Mouse (Mus musculus) intestine, embryonic 14.5 days (tissue): Measurements from ENCODE around the gene Vav3. TPM values are rescaled to one million over a fixed set of nuclear protein-coding genes. Genes with fewer than 3 reads are reported as not detected.

ENCODE experiments used
- ATAC-seq: fragments of 200-750 bp; cut with Nextera tagmentation; replicated peaks from 2 replicates; pipeline ENCODE4 v1.8.0; 2017; ENCODE audit warnings: low read depth, moderate number of reproducible peaks, moderate TSS enrichment, moderate library complexity; ENCODE audit not compliant: low FRiP score, low TSS enrichment
- DNase-seq: peaks from one replicate; pipeline ENCODE4 v3.0.0-alpha.2; 2018; ENCODE audit warnings: low spot score
- H3K27ac ChIP-seq: fragments of 300-500 bp; sonication (generic); 2 replicates; pipeline ENCODE4 v1.5.1; 2014; ENCODE audit warnings: low read depth, mild to moderate bottlenecking, control low read depth
- H3K27me3 ChIP-seq: fragments of 300-500 bp; sonication (generic); replicated peaks from 2 replicates; pipeline ENCODE4 v1.6.1; 2014; ENCODE audit warnings: low read length, control low read depth; ENCODE audit not compliant: control insufficient read depth, insufficient read depth
- H3K36me3 ChIP-seq: fragments of 300-500 bp; sonication (generic); 2 replicates; pipeline ENCODE4 v1.6.1; 2014; ENCODE audit warnings: low read length, control low read depth; ENCODE audit not compliant: control insufficient read depth, insufficient read depth
- H3K4me1 ChIP-seq: fragments of 300-500 bp; sonication (generic); replicated peaks from 2 replicates; pipeline ENCODE4 v1.6.1; 2014; ENCODE audit warnings: low read length, control low read depth, mixed read lengths; ENCODE audit not compliant: control insufficient read depth, insufficient read depth
- H3K4me2 ChIP-seq: fragments of 300-500 bp; sonication (generic); 2 replicates; pipeline ENCODE4 v1.6.1; 2014; ENCODE audit warnings: low read length
- H3K4me3 ChIP-seq: fragments of 300-500 bp; sonication (generic); 2 replicates; pipeline ENCODE4 v1.5.1; 2014; ENCODE audit warnings: low read depth, low read length, control low read depth, mixed read lengths
- H3K9ac ChIP-seq: fragments of 300-500 bp; sonication (generic); 2 replicates; pipeline ENCODE4 v1.6.1; 2014; ENCODE audit warnings: mild to moderate bottlenecking, low read length
- H3K9me3 ChIP-seq: fragments of 300-500 bp; sonication (generic); 2 replicates; pipeline ENCODE4 v1.6.1; 2016; ENCODE audit warnings: low read length, control low read depth; ENCODE audit not compliant: control insufficient read depth
- WGBS: fragments of 180-500 bp; shearing (Covaris S2); extraction: QIAGEN DNeasy Blood & Tissue Kit; methylation state at CpG from one replicate; pipeline ENCODE4 v1.1.7; 2014; 5-methylcytosine and 5-hydroxymethylcytosine counted together
- polyA plus RNA-seq: library from polyadenylated mRNA; unstranded; fragments of >200 nt; fragmentation: Nextera tagmentation; extraction: Ambion mirVana; gene quantifications from 2 replicates; pipeline ENCODE4 v1.2.1, GENCODE M21; 2014

Vav3 gene
- polyA plus RNA-seq, 1 experiment from 2014 or later: 17.1 TPM

DNA sequence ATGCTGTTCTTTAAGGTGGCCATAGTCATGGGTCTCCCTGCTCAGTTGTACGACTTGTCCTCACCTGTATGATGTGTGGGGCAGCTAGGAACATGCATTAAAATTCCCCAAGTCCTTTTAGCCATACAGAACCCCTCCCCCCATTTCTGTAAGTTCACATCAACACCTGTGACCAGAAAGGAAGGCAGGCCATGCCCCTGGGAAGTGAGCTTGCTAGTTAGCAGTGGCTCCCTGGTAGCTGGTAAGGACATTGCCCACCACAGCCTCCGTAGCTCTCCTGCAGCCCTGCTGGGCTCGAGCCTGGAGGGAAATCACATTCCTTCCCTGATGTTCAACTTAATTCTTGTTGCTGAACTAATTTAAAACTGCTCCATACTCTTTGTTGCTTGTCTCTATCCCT, 146.3 kb downstream of the Vav3 start:
- 70% methylated on average over 3 of the region's 3 CpGs for WGBS
- ATAC-seq: no peak

DNA sequence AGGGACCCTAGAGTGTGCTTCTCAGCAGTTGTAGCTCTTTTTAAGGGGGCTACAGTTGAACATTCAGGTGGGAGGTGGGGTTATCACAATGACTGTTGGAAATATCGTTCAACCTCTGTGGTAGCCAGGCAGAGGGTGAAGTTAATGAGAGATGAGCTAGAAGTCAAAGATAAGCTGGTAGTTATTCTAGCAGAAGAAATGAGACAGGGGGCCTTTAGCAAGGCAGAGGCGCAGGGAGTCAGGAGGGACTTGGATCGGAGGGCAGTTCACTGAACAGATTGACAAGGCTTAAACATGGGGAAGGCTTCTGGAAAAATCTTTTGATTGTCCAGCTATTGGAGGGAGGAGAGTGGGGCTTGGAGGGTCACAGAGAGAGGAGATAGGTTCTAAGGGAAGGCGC, 147.4 kb downstream of the Vav3 start:
- ATAC-seq: no peak

More for the DNA sequence above, 146.3 kb downstream of the Vav3 start:
- no peak for DNase-seq
- no peaks in the 10 kb centered on the region for H3K27me3 ChIP-seq
- no peak overlapping the region for H3K9ac ChIP-seq
- no peaks in the 10 kb centered on the region for H3K36me3 ChIP-seq
- H3K27ac ChIP-seq: no peak overlapping the region
- H3K9me3 ChIP-seq: no peaks in the 10 kb centered on the region
- H3K4me2 ChIP-seq: no peak overlapping the region
- no peaks in the 10 kb centered on the region for H3K4me1 ChIP-seq
- H3K4me3 ChIP-seq: no peak overlapping the region

DNA sequence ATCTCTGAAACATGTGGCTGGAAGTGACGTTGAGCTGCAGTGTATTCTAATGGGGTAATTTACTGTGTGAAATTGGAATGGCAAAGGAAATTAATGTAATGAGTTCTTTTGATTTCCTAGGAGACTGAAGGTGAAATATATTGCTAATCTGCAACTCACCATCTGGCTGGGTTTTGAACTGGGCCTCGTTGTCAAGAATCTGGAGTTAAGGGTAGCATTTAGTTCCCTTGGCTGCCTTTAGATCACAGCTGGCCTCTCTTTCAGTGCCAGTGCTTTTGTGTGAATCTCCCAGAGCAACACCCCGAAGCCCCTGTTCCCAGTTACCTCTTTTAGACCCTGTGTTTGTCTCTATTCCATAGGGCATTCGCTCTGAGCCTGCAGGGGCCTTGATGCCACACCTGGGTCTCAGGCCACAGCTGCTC, 148.3 kb downstream of the Vav3 start:
- no peaks in the 10 kb centered on the region for H3K36me3 ChIP-seq
- H3K4me1 ChIP-seq: no peaks in the 10 kb centered on the region
- no peak overlapping the region for H3K27ac ChIP-seq
- H3K4me2 ChIP-seq: no peak overlapping the region
- H3K27me3 ChIP-seq: no peaks in the 10 kb centered on the region
- WGBS: 60% methylated on average over 4 of the region's 4 CpGs
- H3K4me3 ChIP-seq: no peak overlapping the region
- no peaks in the 10 kb centered on the region for H3K9me3 ChIP-seq
- ATAC-seq: no peak
- DNase-seq: no peak
- H3K9ac ChIP-seq: no peak overlapping the region

More for the DNA sequence above, 147.4 kb downstream of the Vav3 start:
- no peaks in the 10 kb centered on the region for H3K27me3 ChIP-seq
- no peaks in the 10 kb centered on the region for H3K4me1 ChIP-seq
- no peak for DNase-seq
- H3K36me3 ChIP-seq: no peaks in the 10 kb centered on the region
- H3K27ac ChIP-seq: no peak overlapping the region
- no peak overlapping the region for H3K9ac ChIP-seq
- 92% methylated on average over 4 of the region's 4 CpGs for WGBS
- H3K4me2 ChIP-seq: no peak overlapping the region
- no peaks in the 10 kb centered on the region for H3K9me3 ChIP-seq
- H3K4me3 ChIP-seq: no peak overlapping the region

DNA sequence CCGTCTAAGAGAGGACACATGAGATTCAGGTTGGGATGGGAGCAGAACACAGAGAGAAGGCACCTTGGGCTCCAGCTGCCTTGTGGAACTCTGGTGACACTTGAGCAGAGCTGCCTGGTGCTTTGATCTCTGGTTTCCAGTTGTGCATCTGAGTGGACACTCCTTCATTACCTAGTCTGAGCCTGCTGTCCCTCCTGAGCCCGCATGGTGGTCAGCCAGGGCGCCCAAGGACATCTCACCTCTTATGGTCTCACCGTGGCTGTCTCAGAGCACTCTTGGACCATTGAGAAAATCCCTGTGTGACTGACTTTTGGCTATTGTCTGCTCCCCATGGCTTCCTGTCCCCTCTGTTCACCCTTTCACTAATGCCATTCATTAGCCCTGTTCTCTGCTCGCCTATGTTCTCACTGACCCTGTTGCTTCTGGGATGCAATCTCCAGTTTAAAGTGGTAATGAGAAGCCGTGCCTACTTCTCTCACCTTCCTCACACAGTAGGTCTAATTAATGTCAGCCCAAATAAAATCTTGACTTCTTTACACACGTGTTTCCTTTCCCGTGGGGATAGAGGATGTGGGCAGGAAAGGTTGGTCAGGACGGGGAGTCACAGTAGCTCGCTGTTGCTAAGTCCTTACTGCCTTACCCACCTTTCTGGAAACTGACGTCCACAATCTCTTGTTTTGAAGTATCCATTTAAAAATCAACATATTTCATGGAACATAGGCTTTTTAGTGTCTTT, 150.3 kb downstream of the Vav3 start:
- no peak overlapping the region for H3K4me2 ChIP-seq
- no peak overlapping the region for H3K4me3 ChIP-seq
- H3K36me3 ChIP-seq: no peaks in the 10 kb centered on the region
- no peaks in the 10 kb centered on the region for H3K27me3 ChIP-seq
- H3K9me3 ChIP-seq: no peaks in the 10 kb centered on the region
- no peak overlapping the region for H3K9ac ChIP-seq
- no peak for DNase-seq
- H3K4me1 ChIP-seq: no peaks in the 10 kb centered on the region
- 73% methylated on average over 11 of the region's 11 CpGs for WGBS
- no peak for ATAC-seq
- no peak overlapping the region for H3K27ac ChIP-seq

DNA sequence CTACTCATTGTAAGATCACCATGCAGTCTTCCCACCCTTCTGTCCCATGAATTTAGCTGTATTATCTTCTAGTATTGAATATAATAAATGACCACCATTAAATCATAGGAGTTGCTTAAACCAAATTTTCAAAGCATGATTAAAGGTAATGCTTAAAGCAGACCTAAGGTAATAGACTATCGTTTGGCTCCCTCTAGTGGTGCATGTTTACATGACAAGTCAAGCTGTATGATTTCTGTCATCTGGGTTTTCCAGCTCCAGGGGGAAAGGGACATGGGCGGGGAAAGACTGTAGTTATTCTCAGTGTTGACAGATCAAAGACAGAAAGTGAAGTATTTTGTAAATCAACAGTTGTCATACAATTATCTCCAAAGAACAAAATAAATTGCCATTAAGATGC, 151.1 kb downstream of the Vav3 start:
- no peaks in the 10 kb centered on the region for H3K27me3 ChIP-seq
- H3K4me2 ChIP-seq: no peak overlapping the region
- no peaks in the 10 kb centered on the region for H3K36me3 ChIP-seq
- no peaks in the 10 kb centered on the region for H3K4me1 ChIP-seq
- peak; percentile 75 for DNase-seq
- H3K4me3 ChIP-seq: no peak overlapping the region
- no peak overlapping the region for H3K9ac ChIP-seq
- peak; percentile 68; the same call in 1 of the 2 replicates for ATAC-seq
- WGBS: 2% methylated on average over 2 of the region's 2 CpGs
- no peak overlapping the region for H3K27ac ChIP-seq
- H3K9me3 ChIP-seq: no peaks in the 10 kb centered on the region

DNA sequence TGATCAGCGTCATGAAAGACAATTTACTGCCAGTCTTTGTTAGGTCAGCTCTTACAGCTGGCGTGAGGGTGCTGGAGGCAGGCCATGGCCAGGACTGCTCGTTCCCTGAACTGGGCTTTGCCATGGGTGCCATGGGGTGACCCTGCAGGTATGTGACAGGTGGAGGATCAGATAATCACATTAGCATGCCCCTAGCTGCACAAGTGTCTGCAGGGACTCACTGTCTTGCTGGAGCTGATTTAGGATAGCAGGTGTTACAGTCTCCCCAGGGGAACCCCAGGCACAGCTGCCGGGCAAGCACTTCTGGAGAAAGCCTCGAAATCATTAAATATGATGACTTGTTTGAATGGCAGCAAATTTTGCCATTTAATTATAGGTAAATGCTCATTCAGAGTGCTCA, 156.0 kb downstream of the Vav3 start:
- Histone ChIP-seq H3K9ac (no peak overlapping the region), H3K4me1 (no peaks in the 10 kb centered on the region), H3K4me3 (no peak overlapping the region), H3K36me3 (no peaks in the 10 kb centered on the region), H3K9me3 (no peaks in the 10 kb centered on the region), H3K4me2 (no peak overlapping the region), H3K27ac (no peak overlapping the region), H3K27me3 (no peaks in the 10 kb centered on the region)
- DNase-seq (no peak), ATAC-seq (no peak)
- 64% methylated on average over 5 of the region's 5 CpGs for WGBS

DNA sequence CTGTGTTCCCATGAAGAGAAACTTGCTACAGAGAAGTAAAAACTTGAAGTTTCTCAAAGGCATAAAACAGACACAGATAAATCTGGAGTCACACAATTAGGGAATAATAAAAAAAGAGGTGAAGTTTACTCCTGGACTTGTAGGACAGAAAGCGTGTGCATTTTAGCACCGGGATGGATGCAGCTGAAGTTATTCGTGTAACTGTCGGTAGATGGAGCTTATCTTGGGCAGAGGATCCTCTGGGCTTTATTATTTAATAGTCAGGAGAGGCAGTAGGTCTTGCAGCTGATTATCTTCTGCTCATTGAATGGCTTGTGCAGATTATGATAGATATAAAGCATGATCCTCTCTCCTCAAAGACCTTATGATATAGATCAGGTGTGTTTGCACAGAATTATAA, 156.6 kb downstream of the Vav3 start:
- no peak for ATAC-seq

DNA sequence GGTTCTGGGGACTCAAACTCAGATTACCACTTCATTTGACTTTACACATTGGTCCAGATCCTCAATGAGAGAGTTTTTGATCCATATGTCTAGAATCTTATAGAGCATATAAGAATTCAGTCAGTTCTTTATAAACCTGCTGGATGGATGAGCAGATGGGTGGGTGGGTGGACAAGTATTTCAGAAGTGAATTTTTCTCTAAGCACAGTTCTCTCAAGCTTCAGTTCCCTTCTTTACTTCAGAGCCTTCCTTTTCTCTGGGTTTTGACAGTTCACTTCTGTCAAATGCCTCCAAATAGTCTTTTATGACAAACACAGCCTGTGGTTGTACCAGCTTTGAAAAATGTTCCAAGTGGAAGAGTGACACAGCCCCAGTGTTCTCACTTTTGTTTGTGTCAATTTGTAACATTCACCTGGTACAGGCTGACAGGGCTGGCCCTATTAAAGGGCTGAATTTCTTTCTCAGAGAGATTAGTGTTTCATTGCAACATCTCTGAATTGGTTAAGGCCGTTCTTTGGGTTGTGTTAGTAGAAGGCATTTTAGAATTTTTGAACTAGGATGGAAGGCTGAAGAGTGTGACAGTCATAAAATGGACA, 159.5 kb downstream of the Vav3 start:
- no peak overlapping the region for H3K4me3 ChIP-seq
- ATAC-seq (no peak), DNase-seq (no peak)
- H3K27me3 ChIP-seq: no peaks in the 10 kb centered on the region
- 83% methylated on average over 1 of the region's 1 CpGs for WGBS
- H3K27ac ChIP-seq: no peak overlapping the region
- no peaks in the 10 kb centered on the region for H3K4me1 ChIP-seq
- no peaks in the 10 kb centered on the region for H3K36me3 ChIP-seq
- no peaks in the 10 kb centered on the region for H3K9me3 ChIP-seq
- no peak overlapping the region for H3K4me2 ChIP-seq
- no peak overlapping the region for H3K9ac ChIP-seq

More for the DNA sequence above, 156.6 kb downstream of the Vav3 start:
- H3K36me3 ChIP-seq: no peaks in the 10 kb centered on the region
- no peaks in the 10 kb centered on the region for H3K4me1 ChIP-seq
- H3K27me3 ChIP-seq: no peaks in the 10 kb centered on the region
- no peaks in the 10 kb centered on the region for H3K9me3 ChIP-seq
- H3K4me2 ChIP-seq: no peak overlapping the region
- H3K9ac ChIP-seq: no peak overlapping the region
- no peak overlapping the region for H3K4me3 ChIP-seq
- 80% methylated on average over 4 of the region's 4 CpGs for WGBS
- H3K27ac ChIP-seq: no peak overlapping the region
- DNase-seq: no peak

DNA sequence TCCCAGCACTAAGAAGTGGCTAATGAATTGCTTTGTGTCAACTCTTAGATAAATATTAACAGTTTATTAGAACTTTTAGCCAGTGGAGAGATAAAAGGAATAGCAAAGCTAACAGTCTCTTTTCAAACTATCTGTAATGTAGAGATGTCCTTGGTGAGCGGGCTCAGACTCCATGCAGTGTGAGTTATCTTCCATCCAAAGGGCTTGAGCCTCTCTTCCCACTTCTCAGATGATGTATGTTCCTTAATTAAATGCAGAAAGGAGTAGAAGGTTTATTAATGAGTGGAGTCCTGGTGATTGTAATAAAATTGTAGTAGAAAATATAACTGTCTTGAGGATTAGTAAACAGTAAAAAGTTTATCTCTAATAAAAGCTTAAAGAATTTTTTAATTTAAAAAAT, 169.3 kb downstream of the Vav3 start:
- H3K9me3 ChIP-seq: no peaks in the 10 kb centered on the region
- H3K27me3 ChIP-seq: no peaks in the 10 kb centered on the region
- ATAC-seq: no peak
- H3K4me1 ChIP-seq: no peaks in the 10 kb centered on the region
- no peak overlapping the region for H3K4me3 ChIP-seq
- 52% methylated on average over 1 of the region's 1 CpGs for WGBS
- no peak for DNase-seq
- H3K9ac ChIP-seq: no peak overlapping the region
- no peaks in the 10 kb centered on the region for H3K36me3 ChIP-seq
- H3K4me2 ChIP-seq: no peak overlapping the region
- no peak overlapping the region for H3K27ac ChIP-seq
